Mouse (Mus musculus) C2C12 (cell line): ENCODE data around the gene Prss23.

Source experiments
- CEBPB ChIP-seq: IDR thresholded peaks from one replicate; pipeline ENCODE4 v1.6.1; 2011; ENCODE audit warnings: low read depth, mild to moderate bottlenecking, control low read depth, moderate library complexity
- CTCF ChIP-seq: IDR thresholded peaks from one replicate; pipeline ENCODE4 v1.5.1; 2011; ENCODE audit not compliant: control insufficient read depth, insufficient read depth, insufficient read length
- MAX ChIP-seq: IDR thresholded peaks from one replicate; pipeline ENCODE4 v1.6.1; 2011; ENCODE audit warnings: mild to moderate bottlenecking, control low read depth
- MYOD1 ChIP-seq: IDR thresholded peaks from one replicate; pipeline ENCODE4 v1.6.1; 2011; ENCODE audit warnings: low read depth; ENCODE audit not compliant: control insufficient read depth, insufficient read length
- MYOG ChIP-seq: IDR thresholded peaks from one replicate; pipeline ENCODE4 v1.6.1; 2011; ENCODE audit not compliant: control insufficient read depth, insufficient read length; ENCODE audit errors: extremely low read depth
- USF1 ChIP-seq: IDR thresholded peaks from one replicate; pipeline ENCODE4 v1.6.1; 2011; ENCODE audit warnings: low read depth, mild to moderate bottlenecking, control low read depth, moderate library complexity

DNA sequence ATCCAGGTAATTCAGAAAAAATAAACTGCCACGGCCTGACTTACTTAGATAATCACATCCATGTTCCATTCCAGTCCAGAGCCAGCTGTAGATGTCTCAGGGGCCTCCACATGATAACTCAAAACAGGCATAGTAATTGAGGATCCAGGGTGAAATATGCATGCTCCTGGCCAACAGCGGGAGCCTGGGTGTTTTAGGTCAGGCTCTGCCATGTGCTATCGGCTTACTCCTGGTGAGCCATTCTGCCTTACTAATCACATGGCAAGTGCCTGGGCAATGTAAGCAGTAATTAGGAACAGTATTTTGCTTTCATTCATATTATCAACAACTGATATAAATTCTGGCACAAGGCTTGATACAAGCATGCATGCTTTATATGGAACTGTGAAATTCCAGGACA, 65.6 kb downstream of the Prss23 start:
- TF ChIP-seq CTCF, result no peak
- TF ChIP-seq USF1, result no peak
- no peak for TF ChIP-seq MYOD1
- TF ChIP-seq MAX, result no peak
- TF ChIP-seq CEBPB, result no peak
- no peak for TF ChIP-seq MYOG
